Mouse (Mus musculus) erythroblast, embryonic 14.5 days (primary cell): Measurements from ENCODE around the gene Zic1.

Experiments used
- GATA1 ChIP-seq: IDR thresholded peaks from 2 replicates; pipeline ENCODE4 v1.6.1; 2012; ENCODE audit warnings: low read length, inconsistent platforms, mixed read lengths
- TAL1 ChIP-seq: IDR thresholded peaks from 3 replicates; pipeline ENCODE4 v1.6.1; 2012; ENCODE audit warnings: low read length, inconsistent platforms, mixed read lengths

GRCm38 (mm10) chr9:91380458-91380914 lies 14.9 kb upstream of the Zic1 start:
- TF ChIP-seq GATA1 (no peak), TAL1 (no peak)
